Mouse (Mus musculus): ENCODE measurements around the gene Eci1.
"Not testable (repeated sequence)": the region's sequence is repeated elsewhere in the genome, so short reads cannot be mapped to it uniquely, and the experiment has no call there.

The Eci1 gene

GRCm38 (mm10) chr17:24426471-24427169 lies at the start of gene Eci1:
Gene Eci1 (plus strand): TSS chr17:24426641.
- peak; percentile 95 to 97 for DNase-seq (ENCODE audit: low spot score in 2 of 2)

- DNase-seq (ENCODE audit: low spot score in 2 of 2) = no peak
Measured at GRCm38 (mm10) chr17:24378496-24378895, 47.9 kb upstream of the Eci1 start.

DNA sequence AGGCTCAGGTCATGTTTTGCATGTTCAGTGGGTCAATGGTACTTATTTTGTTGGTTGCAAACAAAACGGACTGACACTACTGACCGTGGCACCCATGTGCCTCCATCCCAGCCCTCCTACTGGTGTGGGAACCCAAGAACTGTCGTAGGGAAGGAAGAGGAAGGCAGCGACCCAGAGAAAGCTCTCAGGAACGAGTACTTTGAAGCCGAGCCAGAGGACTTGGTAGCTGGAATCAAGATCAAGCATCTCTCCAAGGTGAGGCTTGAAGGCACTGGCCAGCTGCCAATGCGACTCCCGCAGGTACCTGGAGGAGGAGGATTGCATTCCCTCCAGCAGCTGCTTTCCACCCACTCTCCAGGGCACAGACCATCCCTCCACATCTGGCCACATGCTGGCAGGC lies 42.7 kb upstream of the Eci1 start:
- DNase-seq (ENCODE audit: low spot score in 2 of 2) = no peak

DNA sequence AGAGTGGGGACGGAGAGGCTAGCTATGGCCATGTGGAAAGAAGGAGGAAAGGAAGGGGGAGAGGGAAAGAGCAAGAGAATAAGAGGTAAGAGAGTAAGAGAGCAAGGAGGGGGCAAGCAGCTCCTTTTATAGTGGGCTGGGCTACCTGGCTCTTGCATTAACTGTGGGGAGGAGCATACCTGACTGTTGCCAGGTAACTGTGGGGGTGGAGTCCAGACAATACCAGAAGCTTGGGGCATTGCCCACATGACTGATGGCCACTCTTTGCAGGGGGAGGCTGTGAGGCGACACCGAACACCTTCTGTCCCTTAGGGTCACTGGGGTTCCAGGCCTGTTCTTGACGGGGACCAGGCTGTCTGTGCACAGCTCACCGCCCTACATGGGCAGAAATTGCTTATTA lies 37.7 kb upstream of the Eci1 start:
- no peak for DNase-seq (ENCODE audit: low spot score in 2 of 2)

GRCm38 (mm10) chr17:24389865-24390264 lies 36.6 kb upstream of the Eci1 start:
- DNase-seq (ENCODE audit: low spot score in 2 of 2) = peak; percentile 38 to 55

DNA sequence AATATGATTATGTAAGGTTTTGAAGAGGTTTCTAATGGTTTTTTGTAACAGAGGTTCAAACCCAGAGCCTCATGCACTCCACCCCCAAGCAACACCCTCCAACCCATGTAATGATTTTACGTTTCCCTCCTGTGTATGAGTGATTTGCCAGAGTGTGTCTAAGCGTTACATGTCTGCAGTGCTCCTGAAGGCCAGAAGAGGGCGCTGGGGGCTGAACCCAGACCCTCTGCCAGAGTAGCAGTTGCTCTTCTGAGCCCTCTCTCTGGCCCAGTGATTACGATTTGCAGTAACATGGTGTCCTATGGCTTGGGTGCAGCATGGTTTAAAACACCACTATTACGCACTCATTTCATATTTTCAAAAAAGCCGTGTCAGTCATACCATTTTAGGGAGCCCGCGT lies 35.3 kb upstream of the Eci1 start:
- no peak for DNase-seq (ENCODE audit: low spot score in 2 of 2)

- no peak for DNase-seq (ENCODE audit: low spot score in 2 of 2)
Measured at GRCm38 (mm10) chr17:24393527-24393926, 32.9 kb upstream of the Eci1 start.

- DNase-seq (ENCODE audit: low spot score in 2 of 2) = peak in 1 of 2 experiments; percentile 53
Measured at GRCm38 (mm10) chr17:24394456-24394855, 32.0 kb upstream of the Eci1 start.

GRCm38 (mm10) chr17:24402371-24402770 lies 24.1 kb upstream of the Eci1 start:
- DNase-seq (ENCODE audit: low spot score in 2 of 2) = no peak

DNA sequence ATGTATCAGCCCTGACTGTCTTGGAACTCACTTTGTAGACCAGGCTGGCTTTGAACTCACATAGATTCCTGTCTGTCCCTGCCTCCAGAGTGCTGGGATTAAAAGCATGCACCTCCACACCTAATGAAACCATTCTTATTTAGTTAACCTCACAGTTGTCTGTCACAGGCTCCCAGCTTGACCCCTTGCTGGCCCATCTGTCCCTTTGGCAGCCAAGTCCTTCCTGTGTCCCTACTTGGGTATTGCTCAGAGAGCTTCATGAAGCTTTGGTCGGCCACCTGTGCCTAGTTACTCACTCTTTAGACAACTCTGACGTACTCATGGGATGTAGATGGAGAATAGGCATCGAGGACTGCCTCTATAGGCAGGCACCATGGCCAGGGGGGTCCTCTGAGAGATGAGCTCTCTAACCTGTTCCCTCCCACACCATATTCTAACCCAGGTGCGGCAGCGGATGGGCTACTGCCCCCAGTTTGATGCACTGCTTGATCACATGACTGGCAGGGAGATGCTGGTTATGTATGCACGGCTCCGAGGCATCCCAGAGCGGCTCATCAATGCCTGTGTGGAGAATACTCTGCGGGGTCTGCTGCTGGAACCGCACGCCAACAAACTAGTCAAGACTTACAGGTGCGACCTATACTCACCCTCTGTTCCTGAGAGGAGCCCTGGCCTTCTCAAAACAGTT lies 19.2 kb upstream of the Eci1 start:
- DNase-seq (ENCODE audit: low spot score in 2 of 2) = no peak

GRCm38 (mm10) chr17:24413557-24414211 lies 12.8 kb upstream of the Eci1 start:
- DNase-seq (ENCODE audit: low spot score in 2 of 2) = no peak

GRCm38 (mm10) chr17:24414230-24414976 lies 12.0 kb upstream of the Eci1 start, which contains the start of gene Rnps1:
Gene Rnps1 (plus strand): TSS chr17:24414565.
- DNase-seq (ENCODE audit: low spot score in 2 of 2) = peak; percentile 88 to 91

DNA sequence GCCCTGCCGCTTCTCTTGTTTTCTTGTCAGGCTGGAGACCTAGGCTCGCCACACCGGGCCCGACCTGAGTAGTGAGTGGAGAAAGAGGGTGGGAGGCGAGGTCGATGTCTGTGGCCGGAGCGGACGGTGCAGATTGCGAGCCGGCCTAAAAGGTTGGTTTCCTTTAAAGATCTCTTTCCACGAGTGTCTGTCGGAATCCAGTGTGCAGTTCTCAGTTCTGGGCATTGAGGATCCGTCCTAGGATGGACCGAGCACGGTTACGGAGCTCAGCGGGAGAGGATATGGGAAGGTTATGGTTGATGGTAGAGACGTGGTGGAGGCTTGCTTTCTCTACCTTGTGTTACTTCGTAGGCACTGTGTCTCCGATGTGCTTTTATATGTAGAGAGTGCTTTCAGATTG lies 11.4 kb upstream of the Eci1 start:
- DNase-seq (ENCODE audit: low spot score in 2 of 2) = no peak

GRCm38 (mm10) chr17:24416051-24416652 lies 10.3 kb upstream of the Eci1 start:
- no peak for DNase-seq (ENCODE audit: low spot score in 2 of 2)

GRCm38 (mm10) chr17:24423114-24423513 lies 3.3 kb upstream of the Eci1 start:
- no peak for DNase-seq (ENCODE audit: low spot score in 2 of 2)

- DNase-seq (ENCODE audit: low spot score in 2 of 2) = no peak
Measured at GRCm38 (mm10) chr17:24424489-24424888, 2.0 kb upstream of the Eci1 start.

GRCm38 (mm10) chr17:24425326-24425725 lies 1.1 kb upstream of the Eci1 start:
- not testable (repeated sequence) for DNase-seq (ENCODE audit: low spot score in 2 of 2)

GRCm38 (mm10) chr17:24425905-24426304 lies 536 bp upstream of the Eci1 start:
- no peak for DNase-seq (ENCODE audit: low spot score in 2 of 2)

- DNase-seq (ENCODE audit: low spot score in 2 of 2) = no peak
Measured at GRCm38 (mm10) chr17:24427170-24427557, 723 bp downstream of the Eci1 start.

GRCm38 (mm10) chr17:24429201-24429983 lies 3.0 kb downstream of the Eci1 start:
- peak in 1 of 2 experiments; percentile 40 for DNase-seq (ENCODE audit: low spot score in 2 of 2)

DNA sequence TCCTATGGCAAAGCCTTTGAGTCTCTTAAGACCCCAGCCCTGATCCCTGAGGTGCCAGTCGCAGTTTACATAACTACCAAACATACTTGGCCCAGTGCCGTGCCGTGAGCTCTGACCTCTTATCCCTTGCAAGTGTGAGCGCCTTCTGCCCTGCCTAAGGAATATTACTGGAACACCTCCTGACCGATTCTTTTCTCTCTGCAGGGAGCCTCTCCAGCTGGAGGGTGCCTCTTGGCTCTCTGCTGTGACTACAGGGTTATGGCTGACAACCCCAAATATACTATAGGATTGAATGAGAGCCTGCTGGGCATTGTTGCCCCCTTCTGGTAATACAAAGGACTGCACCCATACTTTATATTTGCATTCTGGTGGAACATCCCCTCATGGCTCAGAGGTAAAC lies 10.6 kb downstream of the Eci1 start:
- DNase-seq (ENCODE audit: low spot score in 2 of 2) = no peak

All from urinary bladder, postnatal 36 days (tissue).